In genomic region chr5:77299486-77299885, GRCm38 (mm10) we compare ENCODE assay signal across 29 mouse cellular contexts.
"Had no signal": no experiment of that assay in that cellular context is flagged by ENCODE, and none has a peak within 500 bp of the region (broad histone marks: within the 10 kb centered on the region; RNA-seq: fewer than 3 reads in every experiment).

No protein-coding gene starts in this region.

- H3K27ac ChIP-seq: limb, embryonic 10.5 days; limb, embryonic 12.5 days; limb, embryonic 13.5 days; limb, embryonic 15.5 days; liver, embryonic 12.5 days; liver, embryonic 13.5 days; liver, embryonic 14.5 days; liver, embryonic 15.5 days; lung, embryonic 15.5 days; macrophage; midbrain, embryonic 10.5 days; midbrain, embryonic 12.5 days; midbrain, embryonic 13.5 days; midbrain, embryonic 15.5 days had no signal

- H3K4me3 ChIP-seq: limb, embryonic 10.5 days; limb, embryonic 12.5 days; limb, embryonic 13.5 days; limb, embryonic 15.5 days; liver, embryonic 12.5 days; liver, embryonic 13.5 days; liver, embryonic 15.5 days; lung, embryonic 15.5 days; megakaryocyte, embryonic 14.5 days; midbrain, embryonic 10.5 days; midbrain, embryonic 12.5 days; midbrain, embryonic 13.5 days; midbrain, embryonic 15.5 days; myocyte had no signal

- DNase-seq: left cerebral cortex, postnatal 4 days; liver; liver, embryonic 13.5 days; liver, postnatal 0 days; lung, adult 18-20 months; lung, adult 2 months; lung, embryonic 14.5 days; lung, postnatal 10 days; lung, postnatal 14 days; lung, postnatal 36 days; lung, postnatal 4 days; midbrain, embryonic 14.5 days had no signal

- ATAC-seq: liver, embryonic 12.5 days; liver, postnatal 0 days; lung, postnatal 0 days; midbrain, embryonic 13.5 days; midbrain, embryonic 15.5 days; midbrain, embryonic 16.5 days had no signal

- H3K4me1 ChIP-seq: limb, embryonic 10.5 days; limb, embryonic 12.5 days; limb, embryonic 15.5 days; liver, embryonic 12.5 days; liver, embryonic 13.5 days; liver, embryonic 15.5 days; lung, embryonic 15.5 days; midbrain, embryonic 10.5 days; midbrain, embryonic 12.5 days; midbrain, embryonic 13.5 days; midbrain, embryonic 15.5 days had no signal
